Mouse (Mus musculus): ENCODE results near the gene Eid1. TPM values are rescaled to one million over a fixed set of nuclear protein-coding genes. Genes with fewer than 3 reads are reported as not detected.

Eid1 gene
- total and polyA plus RNA-seq, 2 experiments from 2014 or later = 459 to 575 TPM

DNA sequence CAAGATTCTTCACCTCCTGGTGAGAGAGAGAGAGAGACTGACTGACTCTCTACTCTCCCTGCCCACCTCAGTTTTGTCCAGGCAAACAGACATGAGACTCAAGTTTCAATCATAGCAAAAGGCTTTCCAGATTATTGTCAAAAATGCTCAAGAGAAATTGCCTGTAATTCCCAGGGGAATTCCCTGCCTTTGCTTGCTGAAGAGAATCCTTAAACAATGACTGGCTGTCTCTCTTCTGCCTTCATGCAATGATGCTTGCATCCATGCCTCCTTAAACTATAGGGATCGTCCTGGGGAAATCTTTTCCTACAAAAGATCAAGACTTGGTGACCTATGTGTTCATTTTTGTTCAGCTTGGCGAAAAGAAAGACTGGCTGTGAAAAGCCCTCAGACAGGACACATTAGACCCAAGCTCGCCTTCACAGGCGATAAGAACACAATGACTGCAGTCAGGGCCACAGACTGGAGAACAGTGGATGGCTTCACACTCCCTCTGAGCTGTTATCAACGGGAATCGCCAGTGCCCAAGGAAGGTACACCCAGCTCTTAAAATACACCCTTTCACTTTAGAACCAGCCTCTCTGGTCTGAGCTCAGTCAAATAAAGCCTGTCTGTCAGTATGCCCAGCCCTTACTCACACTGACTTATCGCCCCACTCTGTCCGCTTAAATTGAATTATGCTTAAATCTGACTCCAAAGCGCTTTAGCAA, 12.7 kb downstream of the Eid1 start:
- no peak for DNase-seq
- ATAC-seq = no peak
- H3K27me3 ChIP-seq (ENCODE audit: insufficient read depth, low read length) = no peaks in the 10 kb centered on the region
- no peak for TF ChIP-seq CTCF (IDR thresholded peaks at IDR 0.05; ENCODE audit: low read depth)
- no peak overlapping the region for H3K27ac ChIP-seq (ENCODE audit: low read depth, low read length)
- no peak overlapping the region for H3K9ac ChIP-seq
- WGBS = 61% methylated on average over 9 of the region's 9 CpGs
- no peaks in the 10 kb centered on the region for H3K9me3 ChIP-seq (ENCODE audit: low read length)
- no peaks in the 10 kb centered on the region for H3K4me1 ChIP-seq (ENCODE audit: insufficient read depth)
- H3K4me3 ChIP-seq (ENCODE audit: low read depth, low read length) = no peak overlapping the region
- H3K4me2 ChIP-seq (ENCODE audit: low read depth) = no peak overlapping the region
- no peaks in the 10 kb centered on the region for H3K36me3 ChIP-seq (ENCODE audit: insufficient read depth)

DNA sequence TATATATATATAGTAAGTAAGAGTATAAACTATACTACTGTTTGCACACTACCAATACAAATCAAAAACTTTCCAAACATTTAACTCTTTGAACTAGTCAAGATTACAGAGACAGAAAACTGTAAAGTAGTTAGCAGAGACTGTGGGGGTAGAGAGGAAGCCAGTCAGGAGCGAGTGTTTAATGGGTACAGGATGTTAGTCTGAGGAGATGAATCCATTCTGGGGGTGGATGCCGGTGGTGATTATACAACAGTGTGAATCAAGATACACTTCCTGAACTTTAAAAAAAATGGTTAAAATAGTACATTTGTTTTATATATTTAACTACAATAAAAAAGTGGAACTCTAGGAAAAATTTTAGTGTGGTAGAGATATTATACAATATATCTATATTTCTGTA, 19.1 kb downstream of the Eid1 start:
- Histone ChIP-seq H3K27me3 (ENCODE audit: insufficient read depth, low read length) (no peaks in the 10 kb centered on the region), H3K9me3 (ENCODE audit: low read length) (no peaks in the 10 kb centered on the region), H3K4me1 (ENCODE audit: insufficient read depth) (no peaks in the 10 kb centered on the region), H3K27ac (ENCODE audit: low read depth, low read length) (no peak overlapping the region), H3K4me2 (ENCODE audit: low read depth) (no peak overlapping the region), H3K36me3 (ENCODE audit: insufficient read depth) (no peaks in the 10 kb centered on the region), H3K9ac (no peak overlapping the region), H3K4me3 (ENCODE audit: low read depth, low read length) (no peak overlapping the region)
- no peak for TF ChIP-seq CTCF (IDR thresholded peaks at IDR 0.05; ENCODE audit: low read depth)
- no peak for ATAC-seq
- 84% methylated on average over 2 of the region's 2 CpGs for WGBS
- no peak for DNase-seq

DNA sequence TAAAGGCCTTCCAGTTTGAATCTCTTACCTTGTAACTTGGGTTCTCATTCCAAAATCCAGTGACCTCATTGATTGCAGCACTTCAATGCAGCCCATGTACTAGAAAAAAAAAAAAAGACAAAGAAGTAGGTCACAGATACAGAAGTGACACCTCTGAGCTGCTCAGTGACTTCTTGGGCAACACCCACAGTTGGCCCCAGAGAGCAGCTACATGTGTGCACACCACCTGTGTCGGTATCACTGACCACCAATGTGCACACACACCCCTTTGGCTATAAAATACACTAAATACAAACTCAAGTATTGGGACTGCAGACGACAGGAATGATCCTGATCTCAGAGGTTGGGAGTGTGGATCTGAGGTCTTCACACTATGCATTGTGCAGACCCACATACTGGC, 21.9 kb downstream of the Eid1 start:
- H3K9ac ChIP-seq = no peak overlapping the region
- no peak for TF ChIP-seq CTCF (IDR thresholded peaks at IDR 0.05; ENCODE audit: low read depth)
- WGBS = 88% methylated on average over 2 of the region's 2 CpGs
- no peak overlapping the region for H3K4me3 ChIP-seq (ENCODE audit: low read depth, low read length)
- no peaks in the 10 kb centered on the region for H3K4me1 ChIP-seq (ENCODE audit: insufficient read depth)
- DNase-seq (no peak), ATAC-seq (no peak)
- no peaks in the 10 kb centered on the region for H3K9me3 ChIP-seq (ENCODE audit: low read length)
- no peaks in the 10 kb centered on the region for H3K27me3 ChIP-seq (ENCODE audit: insufficient read depth, low read length)
- H3K36me3 ChIP-seq (ENCODE audit: insufficient read depth) = no peaks in the 10 kb centered on the region
- no peak overlapping the region for H3K27ac ChIP-seq (ENCODE audit: low read depth, low read length)
- H3K4me2 ChIP-seq (ENCODE audit: low read depth) = no peak overlapping the region

DNA sequence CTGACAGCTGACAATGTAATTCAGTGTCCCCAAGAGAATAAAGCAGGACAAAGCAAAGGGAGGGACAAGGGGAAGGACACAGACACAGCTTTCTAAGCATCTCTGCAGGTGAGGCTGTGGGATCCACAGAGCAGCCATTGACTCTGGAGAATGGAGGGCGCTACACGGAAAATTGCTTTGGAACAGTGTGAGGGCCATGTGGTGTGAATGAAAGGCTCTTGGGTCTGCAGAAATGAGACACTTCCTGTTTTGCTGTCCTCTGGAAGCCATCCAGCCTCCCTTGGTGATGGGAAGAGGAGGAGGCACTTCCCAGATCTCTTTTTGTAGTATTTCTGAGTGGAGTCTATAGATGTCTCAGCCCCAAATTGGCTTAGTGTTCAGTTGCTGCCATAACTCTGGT, 23.3 kb downstream of the Eid1 start:
- no peak for ATAC-seq
- no peak overlapping the region for H3K4me3 ChIP-seq (ENCODE audit: low read depth, low read length)
- H3K4me2 ChIP-seq (ENCODE audit: low read depth) = no peak overlapping the region
- 53% methylated on average over 2 of the region's 2 CpGs for WGBS
- no peaks in the 10 kb centered on the region for H3K4me1 ChIP-seq (ENCODE audit: insufficient read depth)
- no peaks in the 10 kb centered on the region for H3K27me3 ChIP-seq (ENCODE audit: insufficient read depth, low read length)
- H3K36me3 ChIP-seq (ENCODE audit: insufficient read depth) = no peaks in the 10 kb centered on the region
- TF ChIP-seq CTCF (IDR thresholded peaks at IDR 0.05; ENCODE audit: low read depth) = no peak
- H3K9ac ChIP-seq = no peak overlapping the region
- H3K9me3 ChIP-seq (ENCODE audit: low read length) = no peaks in the 10 kb centered on the region
- H3K27ac ChIP-seq (ENCODE audit: low read depth, low read length) = no peak overlapping the region
- DNase-seq = no peak

DNA sequence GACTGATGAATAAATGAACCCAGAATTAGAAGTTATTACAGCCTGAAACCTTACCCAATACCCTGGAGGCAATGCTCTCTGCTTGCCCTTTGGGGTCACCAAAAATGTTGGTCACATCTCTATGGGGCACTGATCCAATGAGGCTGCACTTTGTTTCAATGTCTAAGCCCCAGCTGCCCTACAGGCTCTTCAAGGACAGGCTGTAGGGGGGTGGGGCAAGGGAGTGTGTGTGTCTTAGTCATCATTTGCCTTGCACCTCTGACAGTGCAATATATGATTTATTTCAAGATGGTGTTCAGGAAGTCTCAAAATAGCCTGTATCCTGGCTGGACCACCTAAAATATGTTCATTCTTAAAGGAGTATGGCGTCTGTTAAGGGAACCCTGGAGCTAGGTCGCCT, 28.7 kb downstream of the Eid1 start:
- no peak overlapping the region for H3K9ac ChIP-seq
- H3K36me3 ChIP-seq (ENCODE audit: insufficient read depth) = no peaks in the 10 kb centered on the region
- H3K27ac ChIP-seq (ENCODE audit: low read depth, low read length) = no peak overlapping the region
- H3K4me2 ChIP-seq (ENCODE audit: low read depth) = no peak overlapping the region
- H3K4me3 ChIP-seq (ENCODE audit: low read depth, low read length) = no peak overlapping the region
- TF ChIP-seq CTCF (IDR thresholded peaks at IDR 0.05; ENCODE audit: low read depth) = no peak
- DNase-seq (no peak), ATAC-seq (no peak)
- H3K9me3 ChIP-seq (ENCODE audit: low read length) = no peaks in the 10 kb centered on the region
- H3K27me3 ChIP-seq (ENCODE audit: insufficient read depth, low read length) = no peaks in the 10 kb centered on the region
- WGBS = 84% methylated on average over 2 of the region's 2 CpGs
- no peaks in the 10 kb centered on the region for H3K4me1 ChIP-seq (ENCODE audit: insufficient read depth)

DNA sequence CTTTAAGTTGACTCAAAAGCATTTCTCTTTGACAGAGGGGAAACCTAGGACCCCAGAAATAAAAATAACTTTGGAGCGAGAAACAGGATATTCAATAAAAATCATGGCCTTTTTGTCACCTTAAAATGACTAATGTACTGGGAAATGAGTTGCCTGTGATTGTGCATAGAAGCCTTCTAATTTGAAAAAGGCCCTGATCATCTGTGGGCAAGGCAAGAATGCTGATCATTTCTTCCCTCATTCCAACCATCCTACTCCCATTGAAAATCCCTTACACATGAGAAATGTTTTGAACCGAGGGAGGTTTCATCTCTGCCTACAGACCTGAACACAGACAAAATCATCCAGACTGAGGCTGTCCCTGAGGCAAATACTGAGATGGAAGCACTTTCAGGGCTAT, 30.0 kb downstream of the Eid1 start:
- DNase-seq = no peak
- H3K27me3 ChIP-seq (ENCODE audit: insufficient read depth, low read length) = no peaks in the 10 kb centered on the region
- H3K4me3 ChIP-seq (ENCODE audit: low read depth, low read length) = no peak overlapping the region
- H3K4me1 ChIP-seq (ENCODE audit: insufficient read depth) = no peaks in the 10 kb centered on the region
- TF ChIP-seq CTCF (IDR thresholded peaks at IDR 0.05; ENCODE audit: low read depth) = no peak
- H3K4me2 ChIP-seq (ENCODE audit: low read depth) = no peak overlapping the region
- H3K27ac ChIP-seq (ENCODE audit: low read depth, low read length) = no peak overlapping the region
- H3K36me3 ChIP-seq (ENCODE audit: insufficient read depth) = no peaks in the 10 kb centered on the region
- H3K9ac ChIP-seq = no peak overlapping the region
- H3K9me3 ChIP-seq (ENCODE audit: low read length) = no peaks in the 10 kb centered on the region
- 93% methylated on average over 2 of the region's 2 CpGs for WGBS
- no peak for ATAC-seq

DNA sequence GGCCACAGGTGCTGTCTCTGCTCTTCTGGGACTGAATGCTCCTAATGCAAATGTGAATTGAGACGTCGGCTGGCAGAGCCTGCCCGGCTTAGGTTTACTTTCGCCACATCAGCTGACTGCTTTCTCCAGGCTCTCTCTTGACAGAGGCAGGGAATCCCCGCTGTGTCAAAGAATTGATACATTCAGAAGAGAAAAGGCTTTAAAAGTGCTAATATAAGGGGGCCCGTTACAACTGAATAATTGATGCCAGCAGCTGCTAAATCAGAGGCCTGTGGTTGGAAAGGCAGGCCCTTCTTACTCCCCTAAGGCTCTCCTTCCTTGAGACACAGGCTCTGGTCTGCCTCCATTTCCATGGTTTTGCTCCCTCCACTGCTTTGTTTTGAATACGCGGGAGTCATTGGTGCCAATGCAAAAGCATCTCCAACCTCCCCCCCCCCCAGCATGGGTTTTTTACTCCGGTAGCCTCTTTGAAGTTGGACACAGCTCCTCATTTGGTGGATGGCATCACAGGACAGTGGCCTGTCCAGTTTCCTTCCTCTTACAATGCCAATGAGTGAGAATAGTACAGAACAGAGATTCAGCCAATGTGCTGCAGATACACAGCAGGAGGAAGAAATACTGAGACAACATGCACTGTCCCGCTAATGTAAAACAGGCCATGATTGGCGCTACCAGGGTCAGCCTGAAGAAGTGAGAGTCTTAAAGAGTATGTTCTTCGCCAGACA, 32.2 kb downstream of the Eid1 start:
- peak; percentile 69 for ATAC-seq
- Histone ChIP-seq H3K27me3 (ENCODE audit: insufficient read depth, low read length) (no peaks in the 10 kb centered on the region), H3K9me3 (ENCODE audit: low read length) (no peaks in the 10 kb centered on the region), H3K4me2 (ENCODE audit: low read depth) (no peak overlapping the region), H3K4me3 (ENCODE audit: low read depth, low read length) (no peak overlapping the region), H3K4me1 (ENCODE audit: insufficient read depth) (no peaks in the 10 kb centered on the region), H3K27ac (ENCODE audit: low read depth, low read length) (no peak overlapping the region), H3K9ac (no peak overlapping the region), H3K36me3 (ENCODE audit: insufficient read depth) (no peaks in the 10 kb centered on the region)
- 30% methylated on average over 12 of the region's 12 CpGs for WGBS
- DNase-seq = no peak
- TF ChIP-seq CTCF (IDR thresholded peaks at IDR 0.05; ENCODE audit: low read depth) = no peak

All from forebrain, postnatal 0 days (tissue).